Mouse (Mus musculus): ENCODE measurements around the gene Nrp2. TPM values are rescaled to one million over a fixed set of nuclear protein-coding genes. Genes with fewer than 3 reads are reported as not detected.
A peak's percentile ranks its signal among the peaks of the same experiment; 100 is the strongest.

Gene Nrp2
- polyA plus RNA-seq, 1 experiment from 2014 or later, result 25.5 TPM

DNA sequence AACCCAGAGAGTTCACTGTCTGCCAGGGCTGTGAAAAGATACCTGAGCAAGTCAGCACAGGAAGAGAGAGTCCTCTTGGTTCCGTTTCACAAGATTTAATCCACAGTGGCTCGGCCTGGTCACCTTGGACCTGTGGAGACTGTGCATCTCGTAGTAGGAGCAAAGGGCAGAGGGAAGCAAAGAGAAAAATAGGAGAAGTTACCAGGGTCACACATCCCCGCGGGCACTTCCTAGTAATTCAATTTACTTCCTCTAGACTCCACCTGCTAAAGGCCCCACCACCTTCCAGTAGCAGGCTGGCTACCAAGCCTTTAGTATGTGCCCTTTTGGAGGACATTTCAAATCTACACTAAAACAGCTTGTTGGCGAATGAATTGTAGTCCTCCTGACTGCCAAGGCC lies 11.9 kb upstream of the Nrp2 start:
- Histone ChIP-seq H3K4me2 (no peak overlapping the region), H3K4me3 (no peak overlapping the region), H3K27ac (no peak overlapping the region), H3K9ac (no peak overlapping the region), H3K9me3 (no peaks in the 10 kb centered on the region), H3K36me3 (replicated peaks) (no peaks in the 10 kb centered on the region), H3K4me1 (peaks cover 1% of the 10 kb centered on the region), H3K27me3 (replicated peaks) (no peaks in the 10 kb centered on the region)
- WGBS, result 86% methylated on average over 6 of the region's 6 CpGs
- ATAC-seq (replicated peaks), result no peak

DNA sequence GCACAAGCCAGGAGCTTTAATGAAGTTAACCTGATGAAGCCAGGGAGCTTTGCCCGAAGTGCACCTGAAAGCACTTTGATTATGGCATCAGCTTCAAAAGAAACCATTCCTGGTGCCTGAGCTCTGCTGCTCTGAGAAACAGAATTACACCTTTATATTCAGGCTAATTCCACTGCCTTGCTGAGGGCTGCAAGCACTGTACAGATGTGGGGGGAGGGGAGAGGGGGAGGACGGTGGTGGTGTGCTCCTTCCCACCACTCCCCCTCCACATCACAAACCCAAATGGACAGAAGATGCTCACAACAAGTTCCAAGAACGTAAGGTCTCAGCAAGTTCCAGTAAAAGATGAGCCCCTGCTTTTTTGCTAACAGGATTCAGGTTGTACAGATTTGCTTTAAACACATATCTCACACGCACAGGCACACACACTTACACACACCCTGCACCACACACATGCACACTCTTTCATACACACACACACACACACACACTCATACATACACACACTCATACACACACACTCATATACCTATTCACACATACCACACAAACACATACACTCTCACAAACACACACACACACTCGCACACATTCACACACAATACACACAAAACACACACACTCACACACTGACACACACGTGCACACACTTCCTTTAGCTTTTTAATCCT lies 6.6 kb upstream of the Nrp2 start:
- 49% methylated on average over 6 of the region's 6 CpGs for WGBS
- no peak overlapping the region for H3K4me3 ChIP-seq
- ATAC-seq (replicated peaks), result peak; percentile 57
- H3K4me2 ChIP-seq, result peak overlapping the region; percentile 35
- no peaks in the 10 kb centered on the region for H3K36me3 ChIP-seq (replicated peaks)
- H3K4me1 ChIP-seq, result peaks cover 7% of the 10 kb centered on the region
- H3K9me3 ChIP-seq, result no peaks in the 10 kb centered on the region
- peaks cover 11% of the 10 kb centered on the region; the same call in 1 of the 2 replicates for H3K27me3 ChIP-seq (replicated peaks)
- 0 out of 2 replicates have a peak overlapping the region, but pooled peaks have one; percentile 46 for H3K27ac ChIP-seq
- peak overlapping the region; percentile 22; the same call in 1 of the 2 replicates for H3K9ac ChIP-seq

DNA sequence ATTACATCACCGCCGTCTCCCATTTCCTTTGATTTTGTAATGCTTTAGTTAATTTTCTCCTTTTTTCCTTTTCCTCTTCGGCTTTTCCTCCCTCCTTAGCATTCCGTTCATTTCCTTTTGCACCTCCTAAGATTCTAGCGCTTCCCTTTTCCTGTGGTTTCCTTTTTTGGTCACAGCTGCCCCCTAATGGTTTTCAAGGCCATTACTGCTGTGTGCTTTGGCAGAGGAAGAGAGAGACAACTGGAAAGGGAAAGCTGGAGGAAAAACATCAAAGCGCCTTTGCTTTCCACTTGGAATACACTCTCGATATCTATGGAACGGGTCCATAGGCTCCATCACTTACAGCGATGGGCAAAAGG lies 6.1 kb upstream of the Nrp2 start:
- Histone ChIP-seq H3K9me3 (no peaks in the 10 kb centered on the region), H3K27ac (0 out of 2 replicates have a peak overlapping the region, but pooled peaks have one; percentile 46), H3K36me3 (replicated peaks) (no peaks in the 10 kb centered on the region), H3K9ac (peak overlapping the region; percentile 22; the same call in 1 of the 2 replicates), H3K27me3 (replicated peaks) (peaks cover 15% of the 10 kb centered on the region; the same call in 1 of the 2 replicates), H3K4me1 (peaks cover 7% of the 10 kb centered on the region), H3K4me3 (no peak overlapping the region), H3K4me2 (peak overlapping the region; percentile 35)
- peak; percentile 84 for ATAC-seq (replicated peaks)
- 18% methylated on average over 9 of the region's 9 CpGs for WGBS

DNA sequence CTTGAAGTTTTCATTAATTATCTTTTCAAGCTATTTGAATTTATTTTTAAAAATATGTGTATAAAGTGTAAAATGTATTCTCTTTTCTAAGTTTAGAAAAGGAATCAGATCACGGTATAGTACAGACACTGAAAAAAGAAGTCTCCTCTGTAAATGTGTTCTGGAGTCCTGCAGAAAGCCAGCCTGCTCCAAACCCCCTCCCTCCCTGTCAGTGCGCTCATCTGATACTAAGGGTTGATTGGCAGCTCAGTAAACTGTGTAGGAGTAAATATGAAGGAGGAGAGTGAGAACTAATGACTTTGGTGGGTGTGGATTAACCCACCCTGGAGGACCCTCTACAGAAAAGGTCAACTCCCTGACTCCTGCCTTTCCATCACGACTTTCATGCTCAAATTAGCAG lies 5.7 kb upstream of the Nrp2 start:
- H3K4me2 ChIP-seq, result no peak overlapping the region
- no peaks in the 10 kb centered on the region for H3K9me3 ChIP-seq
- H3K27me3 ChIP-seq (replicated peaks), result peaks cover 15% of the 10 kb centered on the region; the same call in 1 of the 2 replicates
- H3K36me3 ChIP-seq (replicated peaks), result no peaks in the 10 kb centered on the region
- H3K9ac ChIP-seq, result no peak overlapping the region
- H3K27ac ChIP-seq, result no peak overlapping the region
- ATAC-seq (replicated peaks), result no peak
- H3K4me3 ChIP-seq, result no peak overlapping the region
- peaks cover 10% of the 10 kb centered on the region for H3K4me1 ChIP-seq
- WGBS, result 54% methylated on average over 3 of the region's 3 CpGs

DNA sequence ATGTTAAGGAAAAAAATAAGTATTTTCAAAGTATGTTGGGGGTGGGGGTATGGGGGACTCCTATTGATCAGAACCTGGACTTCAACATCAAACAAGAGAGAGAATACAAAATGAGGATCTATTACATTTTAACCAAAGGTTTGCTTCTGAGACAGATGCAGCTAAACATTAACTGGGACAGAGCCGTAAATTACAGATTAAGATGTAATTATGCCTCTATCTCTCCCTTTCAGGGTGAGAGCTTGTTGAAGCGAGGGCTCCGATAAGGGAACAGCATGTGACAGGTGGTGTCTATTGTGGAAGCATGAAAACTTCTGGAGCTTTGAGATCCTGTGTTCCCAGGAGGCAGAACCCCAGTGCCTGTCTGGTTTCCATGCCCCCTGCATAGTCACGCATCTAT lies 3.3 kb upstream of the Nrp2 start:
- ATAC-seq (replicated peaks), result no peak
- no peaks in the 10 kb centered on the region for H3K36me3 ChIP-seq (replicated peaks)
- H3K4me1 ChIP-seq, result peaks cover 18% of the 10 kb centered on the region
- H3K4me2 ChIP-seq, result no peak overlapping the region
- H3K9me3 ChIP-seq, result no peaks in the 10 kb centered on the region
- peaks cover 15% of the 10 kb centered on the region; the same call in 1 of the 2 replicates for H3K27me3 ChIP-seq (replicated peaks)
- no peak overlapping the region for H3K9ac ChIP-seq
- H3K4me3 ChIP-seq, result no peak overlapping the region
- H3K27ac ChIP-seq, result no peak overlapping the region
- 27% methylated on average over 4 of the region's 4 CpGs for WGBS

GRCm38 (mm10) chr1:62701065-62701921 lies 1.8 kb upstream of the Nrp2 start:
- no peak overlapping the region for H3K4me2 ChIP-seq
- H3K36me3 ChIP-seq (replicated peaks), result no peaks in the 10 kb centered on the region
- peaks cover 30% of the 10 kb centered on the region for H3K4me1 ChIP-seq
- H3K9me3 ChIP-seq, result no peaks in the 10 kb centered on the region
- WGBS, result 37% methylated on average over 10 of the region's 10 CpGs
- no peak for ATAC-seq (replicated peaks)
- H3K9ac ChIP-seq, result no peak overlapping the region
- no peak overlapping the region for H3K27ac ChIP-seq
- H3K4me3 ChIP-seq, result no peak overlapping the region
- H3K27me3 ChIP-seq (replicated peaks), result peaks cover 19% of the 10 kb centered on the region; the same call in 1 of the 2 replicates

DNA sequence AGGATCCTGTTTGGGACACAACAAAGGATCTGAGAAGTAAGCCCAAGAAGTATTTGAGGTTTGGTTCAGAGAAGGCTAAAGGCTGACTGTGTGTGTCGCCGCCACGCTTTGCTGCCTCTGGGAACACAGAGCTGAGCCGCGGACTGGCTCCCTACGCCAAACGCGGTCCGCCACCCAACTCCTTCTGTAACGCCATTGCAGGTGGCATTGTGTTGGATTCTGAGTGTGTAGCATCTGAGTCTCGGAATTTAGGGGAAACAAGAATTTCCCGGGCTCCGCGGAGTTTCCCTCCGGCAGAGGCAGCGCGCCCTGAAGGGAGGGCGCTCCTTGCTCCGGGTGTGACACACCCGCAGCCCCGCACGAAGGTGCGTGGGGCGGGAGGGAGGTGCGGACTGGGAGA lies 342 bp upstream of the Nrp2 start:
- peak; percentile 6 for ATAC-seq (replicated peaks)
- H3K9me3 ChIP-seq, result no peaks in the 10 kb centered on the region
- peak overlapping the region; percentile 81 for H3K4me3 ChIP-seq
- peaks cover 32% of the 10 kb centered on the region for H3K4me1 ChIP-seq
- H3K4me2 ChIP-seq, result peak overlapping the region; percentile 89
- H3K9ac ChIP-seq, result peak overlapping the region; percentile 86
- peaks cover 19% of the 10 kb centered on the region; the same call in 1 of the 2 replicates for H3K27me3 ChIP-seq (replicated peaks)
- WGBS, result 0% methylated on average over 25 of the region's 25 CpGs
- H3K36me3 ChIP-seq (replicated peaks), result no peaks in the 10 kb centered on the region
- peak overlapping the region; percentile 81 for H3K27ac ChIP-seq

GRCm38 (mm10) chr1:62704117-62704888 lies 1.2 kb downstream of the Nrp2 start:
- H3K36me3 ChIP-seq (replicated peaks), result no peaks in the 10 kb centered on the region
- no peak for ATAC-seq (replicated peaks)
- H3K9me3 ChIP-seq, result no peaks in the 10 kb centered on the region
- H3K27ac ChIP-seq, result peak overlapping the region; percentile 81
- peaks cover 41% of the 10 kb centered on the region for H3K4me1 ChIP-seq
- H3K27me3 ChIP-seq (replicated peaks), result peaks cover 16% of the 10 kb centered on the region; the same call in 1 of the 2 replicates
- WGBS, result 3% methylated on average over 9 of the region's 9 CpGs
- H3K9ac ChIP-seq, result peak overlapping the region; percentile 86
- H3K4me2 ChIP-seq, result peak overlapping the region; percentile 89
- peak overlapping the region; percentile 81 for H3K4me3 ChIP-seq

DNA sequence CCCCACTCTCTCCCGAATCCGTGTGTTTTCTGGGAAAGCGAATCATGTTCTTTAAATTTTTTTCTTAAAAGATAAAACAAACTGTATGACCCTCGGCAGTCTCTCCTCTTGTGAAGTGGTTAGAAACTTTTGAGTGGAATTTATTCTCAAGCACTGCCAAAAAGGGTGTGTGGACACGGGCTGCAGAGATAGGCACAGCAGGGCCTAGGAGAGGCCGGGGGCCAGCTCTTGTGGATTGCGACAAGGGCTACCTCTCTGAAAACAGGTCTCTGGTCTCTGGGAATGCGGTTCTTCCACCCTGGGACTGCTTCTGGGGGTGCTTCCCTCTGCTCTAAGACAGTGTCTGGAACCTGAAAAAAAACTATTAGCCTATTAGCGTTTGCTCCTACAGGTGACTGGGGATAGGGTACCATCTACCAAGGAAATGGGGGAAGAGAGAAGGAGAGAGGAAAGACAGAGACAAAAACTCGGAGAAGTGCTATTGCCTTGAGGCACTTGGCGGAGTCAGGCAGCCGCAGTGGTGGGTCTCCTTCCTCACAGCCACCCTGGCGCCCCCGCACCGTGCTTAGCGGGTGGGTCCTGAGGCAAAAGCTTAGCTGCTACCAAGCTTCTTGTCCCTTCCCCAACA lies 1.9 kb downstream of the Nrp2 start:
- 5% methylated on average over 16 of the region's 16 CpGs for WGBS
- Histone ChIP-seq H3K9ac (peak overlapping the region; percentile 86), H3K27me3 (replicated peaks) (peaks cover 17% of the 10 kb centered on the region), H3K4me1 (peaks cover 47% of the 10 kb centered on the region), H3K27ac (peak overlapping the region; percentile 81), H3K9me3 (no peaks in the 10 kb centered on the region), H3K4me2 (peak overlapping the region; percentile 89), H3K36me3 (replicated peaks) (no peaks in the 10 kb centered on the region), H3K4me3 (peak overlapping the region; percentile 81)
- no peak for ATAC-seq (replicated peaks)

- H3K4me3 ChIP-seq, result peak overlapping the region; percentile 81
- peak overlapping the region; percentile 81 for H3K27ac ChIP-seq
- H3K27me3 ChIP-seq (replicated peaks), result peaks cover 22% of the 10 kb centered on the region
- peaks cover 52% of the 10 kb centered on the region for H3K4me1 ChIP-seq
- H3K4me2 ChIP-seq, result peak overlapping the region; percentile 89
- 1% methylated on average over 18 of the region's 18 CpGs for WGBS
- H3K9ac ChIP-seq, result peak overlapping the region; percentile 86
- ATAC-seq (replicated peaks), result no peak
- no peaks in the 10 kb centered on the region for H3K36me3 ChIP-seq (replicated peaks)
- no peaks in the 10 kb centered on the region for H3K9me3 ChIP-seq
Measured at GRCm38 (mm10) chr1:62705517-62705981, 2.5 kb downstream of the Nrp2 start.
